Mouse (Mus musculus): ENCODE measurements around the gene Acadl. TPM values are rescaled to one million over a fixed set of nuclear protein-coding genes. Genes with fewer than 3 reads are reported as not detected.

Gene Acadl
- total and polyA plus RNA-seq, 2 experiments from 2014 or later, result 267 to 1,733 TPM

DNA sequence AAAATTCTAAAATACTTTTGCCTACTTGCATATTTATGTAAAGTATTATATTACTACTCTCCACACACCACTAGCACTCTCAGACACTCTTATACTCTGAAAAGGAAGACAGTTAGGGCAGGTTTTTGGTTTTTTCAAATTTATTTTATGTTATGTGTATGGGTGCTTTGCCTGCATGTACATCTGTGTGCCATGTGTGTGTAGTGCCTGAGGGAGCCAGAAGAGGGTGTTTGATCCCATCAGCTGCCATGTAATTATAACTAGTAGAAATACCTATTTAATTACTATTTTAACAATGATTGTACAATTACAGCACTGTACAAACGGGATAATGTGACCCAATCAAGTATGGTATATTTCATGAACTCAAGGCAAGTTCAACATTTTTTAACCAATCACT lies 57.7 kb downstream of the Acadl start:
- H3K9ac ChIP-seq (replicated peaks; ENCODE audit: low read depth, low read length), result no peak overlapping the region

DNA sequence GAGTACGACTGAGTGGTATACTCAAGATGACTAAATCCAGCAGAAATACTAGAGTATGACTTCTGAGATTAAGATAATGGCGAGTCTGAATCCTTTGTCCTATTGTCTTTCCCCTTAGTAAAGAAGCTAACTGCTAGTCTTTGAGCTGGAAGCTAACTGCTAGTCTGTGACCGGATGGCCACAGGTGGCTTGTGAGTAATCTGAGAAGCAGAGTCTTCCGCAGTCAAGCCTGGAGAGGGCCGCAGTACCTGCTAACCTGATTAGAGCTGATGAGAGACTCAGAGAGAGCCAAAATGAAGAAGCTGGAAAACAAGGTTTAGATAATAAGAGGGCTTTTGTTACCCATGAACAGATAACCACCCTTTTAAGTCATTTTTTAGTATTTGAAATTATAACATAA lies 58.4 kb downstream of the Acadl start:
- Histone ChIP-seq H3K4me2 (ENCODE audit: low read depth, low read length) (no peak overlapping the region), H3K9ac (replicated peaks; ENCODE audit: low read depth, low read length) (no peak overlapping the region), H3K4me3 (ENCODE audit: low read depth, low read length) (no peak overlapping the region), H3K36me3 (replicated peaks; ENCODE audit: control insufficient read depth, insufficient read depth, low read length) (peaks cover 23% of the 10 kb centered on the region), H3K27me3 (ENCODE audit: control insufficient read depth, insufficient read depth, low read length) (no peaks in the 10 kb centered on the region), H3K9me3 (replicated peaks; ENCODE audit: control insufficient read depth, low read length) (no peaks in the 10 kb centered on the region), H3K27ac (ENCODE audit: low read depth) (no peak overlapping the region), H3K4me1 (ENCODE audit: control insufficient read depth, insufficient read depth) (peaks cover 4% of the 10 kb centered on the region)
- 53% methylated on average over 5 of the region's 5 CpGs for WGBS
- TF ChIP-seq EP300 (IDR thresholded peaks at IDR 0.05; ENCODE audit: low read depth) (no peak), CTCF (IDR thresholded peaks at IDR 0.05; ENCODE audit: low read depth) (no peak)
- no peak for DNase-seq (ENCODE audit: low spot score)
- no peak for ATAC-seq (ENCODE audit: insufficient read depth, low read depth)

More for the DNA sequence above, 57.7 kb downstream of the Acadl start:
- H3K27me3 ChIP-seq (ENCODE audit: control insufficient read depth, insufficient read depth, low read length), result no peaks in the 10 kb centered on the region
- no peak for ATAC-seq (ENCODE audit: insufficient read depth, low read depth)
- no peak overlapping the region for H3K4me3 ChIP-seq (ENCODE audit: low read depth, low read length)
- H3K4me1 ChIP-seq (ENCODE audit: control insufficient read depth, insufficient read depth), result peaks cover 5% of the 10 kb centered on the region
- 93% methylated on average over 1 of the region's 1 CpGs for WGBS
- no peak for TF ChIP-seq EP300 (IDR thresholded peaks at IDR 0.05; ENCODE audit: low read depth)
- TF ChIP-seq CTCF (IDR thresholded peaks at IDR 0.05; ENCODE audit: low read depth), result no peak
- H3K4me2 ChIP-seq (ENCODE audit: low read depth, low read length), result no peak overlapping the region
- peaks cover 16% of the 10 kb centered on the region for H3K36me3 ChIP-seq (replicated peaks; ENCODE audit: control insufficient read depth, insufficient read depth, low read length)
- DNase-seq (ENCODE audit: low spot score), result no peak
- no peaks in the 10 kb centered on the region for H3K9me3 ChIP-seq (replicated peaks; ENCODE audit: control insufficient read depth, low read length)
- no peak overlapping the region for H3K27ac ChIP-seq (ENCODE audit: low read depth)

DNA sequence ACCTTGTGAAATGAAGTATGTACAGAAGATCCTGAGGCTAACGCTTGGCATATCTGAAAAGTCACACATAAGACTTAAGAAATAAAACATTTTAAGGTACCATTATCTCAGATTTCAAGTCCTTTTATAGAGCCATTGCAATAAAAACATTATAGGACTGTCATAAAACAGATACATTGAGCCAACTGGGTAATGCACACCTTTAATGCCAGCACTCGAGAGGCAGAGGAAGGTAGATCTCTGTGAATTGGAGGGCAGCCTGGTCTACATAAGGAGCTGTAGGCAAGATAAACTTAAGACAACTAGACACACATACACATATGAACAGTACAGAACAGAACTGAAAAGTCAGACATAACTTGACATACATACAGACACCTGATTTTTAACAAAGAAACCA lies 65.1 kb downstream of the Acadl start:
- Histone ChIP-seq H3K4me1 (ENCODE audit: control insufficient read depth, insufficient read depth) (peaks cover 7% of the 10 kb centered on the region; the same call in 1 of the 2 replicates), H3K4me2 (ENCODE audit: low read depth, low read length) (no peak overlapping the region), H3K4me3 (ENCODE audit: low read depth, low read length) (no peak overlapping the region), H3K9ac (replicated peaks; ENCODE audit: low read depth, low read length) (no peak overlapping the region), H3K27ac (ENCODE audit: low read depth) (no peak overlapping the region), H3K9me3 (replicated peaks; ENCODE audit: control insufficient read depth, low read length) (no peaks in the 10 kb centered on the region), H3K27me3 (ENCODE audit: control insufficient read depth, insufficient read depth, low read length) (no peaks in the 10 kb centered on the region), H3K36me3 (replicated peaks; ENCODE audit: control insufficient read depth, insufficient read depth, low read length) (peaks cover 32% of the 10 kb centered on the region)
- 92% methylated on average over 2 of the region's 2 CpGs for WGBS
- no peak for TF ChIP-seq CTCF (IDR thresholded peaks at IDR 0.05; ENCODE audit: low read depth)
- TF ChIP-seq EP300 (IDR thresholded peaks at IDR 0.05; ENCODE audit: low read depth), result no peak
- no peak for DNase-seq (ENCODE audit: low spot score)
- no peak for ATAC-seq (ENCODE audit: insufficient read depth, low read depth)

DNA sequence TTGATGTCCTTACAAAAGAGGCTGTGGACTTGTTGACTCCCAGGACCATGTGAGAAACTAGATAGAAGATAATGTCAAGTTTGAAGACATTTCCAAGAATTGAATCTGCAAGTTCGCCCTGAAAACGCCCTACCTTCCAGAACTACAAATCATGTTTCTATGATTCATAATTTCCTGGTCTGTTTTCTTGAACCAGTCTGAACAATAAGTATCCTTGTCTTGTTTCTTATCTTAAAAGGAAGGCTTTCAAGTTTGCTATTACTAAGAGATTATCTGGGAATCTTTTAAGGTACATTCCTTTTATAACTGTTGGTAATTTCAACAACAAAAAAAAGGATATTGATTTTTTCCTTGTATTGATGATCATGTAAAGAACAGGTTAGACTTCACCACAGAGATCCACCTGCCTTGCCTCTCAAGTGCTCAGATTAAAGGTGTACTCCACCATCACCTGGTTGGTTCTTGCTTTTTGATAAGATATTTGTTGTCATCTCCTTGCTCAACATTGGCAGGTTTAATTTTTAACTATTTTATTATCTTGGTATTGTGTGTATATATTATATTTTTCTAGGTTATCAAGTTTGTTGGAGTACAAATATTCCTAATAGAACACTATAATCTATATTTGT lies 70.1 kb downstream of the Acadl start:
- DNase-seq (ENCODE audit: low spot score) (no peak), ATAC-seq (ENCODE audit: insufficient read depth, low read depth) (no peak)
- WGBS, result 70% methylated on average over 2 of the region's 2 CpGs
- Histone ChIP-seq H3K4me3 (ENCODE audit: low read depth, low read length) (no peak overlapping the region), H3K9me3 (replicated peaks; ENCODE audit: control insufficient read depth, low read length) (no peaks in the 10 kb centered on the region), H3K27me3 (ENCODE audit: control insufficient read depth, insufficient read depth, low read length) (no peaks in the 10 kb centered on the region), H3K4me2 (ENCODE audit: low read depth, low read length) (no peak overlapping the region), H3K9ac (replicated peaks; ENCODE audit: low read depth, low read length) (no peak overlapping the region), H3K4me1 (ENCODE audit: control insufficient read depth, insufficient read depth) (peaks cover 16% of the 10 kb centered on the region; the same call in 1 of the 2 replicates), H3K36me3 (replicated peaks; ENCODE audit: control insufficient read depth, insufficient read depth, low read length) (0 out of 2 replicates have a peak, but pooled peaks cover 2% of the 10 kb centered on the region), H3K27ac (ENCODE audit: low read depth) (no peak overlapping the region)
- TF ChIP-seq EP300 (IDR thresholded peaks at IDR 0.05; ENCODE audit: low read depth), result no peak
- no peak for TF ChIP-seq CTCF (IDR thresholded peaks at IDR 0.05; ENCODE audit: low read depth)

DNA sequence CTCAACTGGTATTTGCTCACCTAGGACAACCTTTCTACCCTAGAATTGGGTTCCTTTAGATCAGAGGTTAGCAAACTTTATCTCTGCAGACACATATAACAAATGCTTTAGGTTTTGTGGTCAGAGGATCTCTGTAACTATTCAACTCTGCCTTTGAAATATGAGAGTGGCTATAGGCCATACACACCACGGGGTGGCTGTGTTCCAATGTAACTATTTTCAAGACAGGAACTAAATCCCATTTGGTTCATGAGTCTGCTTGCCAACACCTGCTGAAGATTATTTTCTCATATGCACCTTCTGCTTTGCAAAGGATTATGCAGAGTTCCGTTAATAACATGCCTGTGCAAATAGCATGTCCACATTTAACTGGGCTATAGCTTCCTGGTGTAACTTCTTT lies 80.8 kb downstream of the Acadl start:
- no peak for DNase-seq (ENCODE audit: low spot score)
- WGBS, result 55% methylated on average over 2 of the region's 2 CpGs
- TF ChIP-seq CTCF (IDR thresholded peaks at IDR 0.05; ENCODE audit: low read depth) (no peak), EP300 (IDR thresholded peaks at IDR 0.05; ENCODE audit: low read depth) (no peak)

DNA sequence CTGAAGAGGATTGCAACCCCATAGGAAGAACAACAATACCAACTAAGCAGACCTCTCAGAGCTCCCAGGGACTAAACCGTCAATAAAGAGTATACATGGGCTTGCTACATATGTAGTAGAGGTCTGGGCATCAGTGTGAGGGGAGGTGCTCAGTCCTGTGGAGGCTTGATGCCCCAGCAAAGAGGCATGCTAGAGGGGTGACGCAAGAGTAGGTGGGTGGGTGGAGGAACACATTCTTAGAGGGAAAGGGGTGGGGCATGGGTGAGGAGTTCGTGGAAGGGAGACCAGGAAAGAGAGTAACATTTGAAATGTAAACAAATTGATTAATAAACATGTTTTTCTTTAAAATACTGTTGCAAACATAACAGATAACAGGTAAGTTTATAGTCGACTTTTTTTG lies 82.0 kb downstream of the Acadl start:
- no peak overlapping the region for H3K9ac ChIP-seq (replicated peaks; ENCODE audit: low read depth, low read length)
- H3K4me3 ChIP-seq (ENCODE audit: low read depth, low read length), result no peak overlapping the region
- ATAC-seq (ENCODE audit: insufficient read depth, low read depth) (no peak), DNase-seq (ENCODE audit: low spot score) (no peak)
- H3K27me3 ChIP-seq (ENCODE audit: control insufficient read depth, insufficient read depth, low read length), result no peaks in the 10 kb centered on the region
- 82% methylated on average over 4 of the region's 4 CpGs for WGBS
- H3K4me2 ChIP-seq (ENCODE audit: low read depth, low read length), result no peak overlapping the region
- no peaks in the 10 kb centered on the region for H3K4me1 ChIP-seq (ENCODE audit: control insufficient read depth, insufficient read depth)
- no peak overlapping the region for H3K27ac ChIP-seq (ENCODE audit: low read depth)
- TF ChIP-seq EP300 (IDR thresholded peaks at IDR 0.05; ENCODE audit: low read depth) (no peak), CTCF (IDR thresholded peaks at IDR 0.05; ENCODE audit: low read depth) (no peak)
- H3K9me3 ChIP-seq (replicated peaks; ENCODE audit: control insufficient read depth, low read length), result no peaks in the 10 kb centered on the region
- no peaks in the 10 kb centered on the region; the same call in 1 of the 2 replicates for H3K36me3 ChIP-seq (replicated peaks; ENCODE audit: control insufficient read depth, insufficient read depth, low read length)

More for the DNA sequence above, 80.8 kb downstream of the Acadl start:
- no peak overlapping the region for H3K27ac ChIP-seq (ENCODE audit: low read depth)
- H3K4me3 ChIP-seq (ENCODE audit: low read depth, low read length), result no peak overlapping the region
- no peaks in the 10 kb centered on the region for H3K27me3 ChIP-seq (ENCODE audit: control insufficient read depth, insufficient read depth, low read length)
- no peak overlapping the region for H3K4me2 ChIP-seq (ENCODE audit: low read depth, low read length)
- H3K9ac ChIP-seq (replicated peaks; ENCODE audit: low read depth, low read length), result no peak overlapping the region
- ATAC-seq (ENCODE audit: insufficient read depth, low read depth), result no peak
- H3K36me3 ChIP-seq (replicated peaks; ENCODE audit: control insufficient read depth, insufficient read depth, low read length), result no peaks in the 10 kb centered on the region; the same call in 1 of the 2 replicates
- no peaks in the 10 kb centered on the region for H3K4me1 ChIP-seq (ENCODE audit: control insufficient read depth, insufficient read depth)
- no peaks in the 10 kb centered on the region for H3K9me3 ChIP-seq (replicated peaks; ENCODE audit: control insufficient read depth, low read length)

Other genes starting within 250 kb of the Acadl start
- gene Rpe, start 162.4 kb downstream of the Acadl start, total RNA-seq (2014; rRNA removed; ENCODE audit: low replicate concordance), result 17.4 and 24.3 TPM in 2 replicates
- gene Rpe, start 162.4 kb downstream of the Acadl start, polyA plus RNA-seq (2015; fragmentation: Nextera tagmentation; extraction: Ambion mirVana), result 16.6 and 18.4 TPM in 2 replicates
- 22.5 and 26.6 TPM in 2 replicates for gene Kansl1l, start 45.7 kb downstream of the Acadl start, total RNA-seq (2014; rRNA removed; ENCODE audit: low replicate concordance)
- gene Kansl1l, start 45.7 kb downstream of the Acadl start, polyA plus RNA-seq (2015; fragmentation: Nextera tagmentation; extraction: Ambion mirVana), result 9.4 and 9.6 TPM in 2 replicates
- gene Myl1, start 82.1 kb upstream of the Acadl start, total RNA-seq (2014; rRNA removed; ENCODE audit: low replicate concordance), result 128 and 160 TPM in 2 replicates
- gene Myl1, start 82.1 kb upstream of the Acadl start, polyA plus RNA-seq (2015; fragmentation: Nextera tagmentation; extraction: Ambion mirVana), result 388 and 459 TPM in 2 replicates
- gene Lancl1, start 175.6 kb upstream of the Acadl start, total RNA-seq (2014; rRNA removed; ENCODE audit: low replicate concordance), result 33.8 and 81.8 TPM in 2 replicates
- 50.5 and 55.7 TPM in 2 replicates for gene Lancl1, start 175.6 kb upstream of the Acadl start, polyA plus RNA-seq (2015; fragmentation: Nextera tagmentation; extraction: Ambion mirVana)

Data from heart, postnatal 0 days (tissue).